Mouse (Mus musculus) neural tube, embryonic 10.5 days (tissue): Measurements from ENCODE around the gene Sirt5.

Source experiments
- DNase-seq: peaks from one replicate; pipeline ENCODE4 v3.0.0-alpha.2; 2017; ENCODE audit warnings: low spot score; ENCODE audit errors: extremely low spot score

Gene Sirt5

GRCm38 (mm10) chr13:43364985-43365824 is at the start of gene Sirt5:
Sirt5 (plus strand) TSS chr13:43365496.
- peak; percentile 93 for DNase-seq

GRCm38 (mm10) chr13:43317411-43317810 is 47.9 kb upstream of the Sirt5 start:
- DNase-seq, result no peak

GRCm38 (mm10) chr13:43319396-43319795 is 45.9 kb upstream of the Sirt5 start:
- no peak for DNase-seq

- DNase-seq, result no peak
These were observed 43.8 kb upstream of the Sirt5 start for GRCm38 (mm10) chr13:43321492-43321891.

GRCm38 (mm10) chr13:43325427-43325826 is 39.9 kb upstream of the Sirt5 start:
- no peak for DNase-seq

GRCm38 (mm10) chr13:43331721-43332444 is 33.4 kb upstream of the Sirt5 start:
- DNase-seq, result no peak

GRCm38 (mm10) chr13:43332591-43332990 is 32.7 kb upstream of the Sirt5 start:
- DNase-seq, result no peak

GRCm38 (mm10) chr13:43336425-43337221 is 28.7 kb upstream of the Sirt5 start:
- DNase-seq, result no peak

GRCm38 (mm10) chr13:43338001-43338400 is 27.3 kb upstream of the Sirt5 start:
- DNase-seq, result no peak

GRCm38 (mm10) chr13:43338632-43339031 is 26.7 kb upstream of the Sirt5 start:
- no peak for DNase-seq

- DNase-seq, result no peak
These were observed 18.5 kb upstream of the Sirt5 start for GRCm38 (mm10) chr13:43346825-43347224.

GRCm38 (mm10) chr13:43349376-43349775 is 15.9 kb upstream of the Sirt5 start:
- no peak for DNase-seq

- DNase-seq, result no peak
These were observed 14.7 kb upstream of the Sirt5 start for GRCm38 (mm10) chr13:43350489-43351169.

- DNase-seq, result no peak
These were observed 11.9 kb upstream of the Sirt5 start for GRCm38 (mm10) chr13:43353356-43353755.

- no peak for DNase-seq
These were observed 10.9 kb upstream of the Sirt5 start for GRCm38 (mm10) chr13:43354362-43354761.

- no peak for DNase-seq
These were observed 8.8 kb upstream of the Sirt5 start for GRCm38 (mm10) chr13:43356346-43357125.

- no peak for DNase-seq
These were observed 4.8 kb upstream of the Sirt5 start for GRCm38 (mm10) chr13:43360534-43360933.

GRCm38 (mm10) chr13:43362353-43362752 is 2.9 kb upstream of the Sirt5 start:
- DNase-seq, result no peak

- no peak for DNase-seq
These were observed 509 bp downstream of the Sirt5 start for GRCm38 (mm10) chr13:43365825-43366184.

GRCm38 (mm10) chr13:43370063-43370462 is 4.8 kb downstream of the Sirt5 start:
- no peak for DNase-seq
